Mouse (Mus musculus) heart, embryonic 14.5 days (tissue): Measurements from ENCODE around the gene 5730596B20Rik. TPM values are rescaled to one million over a fixed set of nuclear protein-coding genes. Genes with fewer than 3 reads are reported as not detected.

Experiments used
- ATAC-seq: fragments of 200-750 bp; cut with Nextera tagmentation; 2 replicates; pipeline ENCODE4 v1.8.0; 2017; ENCODE audit warnings: low read depth, moderate TSS enrichment; ENCODE audit not compliant: insufficient number of reproducible peaks, insufficient read depth, low FRiP score
- H3K27ac ChIP-seq, 2 experiments: fragments of 200-500 bp in 1 of 2; fragments of 300-500 bp in 1 of 2; sonication (generic) in 1 of 2; replicated peaks in 1 of 2; 2 replicates each; pipeline ENCODE4 v1.5.1; 2012 to 2014; ENCODE audit warnings: low read depth in 2 of 2, low read length in 2 of 2, control low read depth in 1 of 2, mild to moderate bottlenecking in 1 of 2, mixed read lengths in 1 of 2; ENCODE audit not compliant: control insufficient read depth in 1 of 2, insufficient read depth in 1 of 2
- H3K27me3 ChIP-seq: fragments of 300-500 bp; sonication (generic); 2 replicates; pipeline ENCODE4 v1.6.1; 2014; ENCODE audit warnings: mild to moderate bottlenecking, low read length, control low read depth; ENCODE audit not compliant: control insufficient read depth, insufficient read depth
- H3K36me3 ChIP-seq: fragments of 300-500 bp; sonication (generic); 2 replicates; pipeline ENCODE4 v1.6.1; 2014; ENCODE audit warnings: mild to moderate bottlenecking, control low read depth, low read length, mixed read lengths; ENCODE audit not compliant: control insufficient read depth, insufficient read depth
- H3K4me1 ChIP-seq, 2 experiments: fragments of 200-500 bp in 1 of 2; fragments of 300-500 bp in 1 of 2; sonication (generic) in 1 of 2; 2 replicates each; pipeline ENCODE4 v1.6.1; 2012 to 2014; ENCODE audit warnings: low read length in 2 of 2, control low read depth in 1 of 2, mixed read lengths in 1 of 2; ENCODE audit not compliant: control insufficient read depth in 2 of 2, insufficient read depth in 2 of 2
- H3K4me2 ChIP-seq: fragments of 300-500 bp; sonication (generic); 2 replicates; pipeline ENCODE4 v1.6.1; 2014; ENCODE audit warnings: mild to moderate bottlenecking, low read length
- H3K4me3 ChIP-seq, 2 experiments: fragments of 200-500 bp in 1 of 2; fragments of 300-500 bp in 1 of 2; sonication (generic) in 1 of 2; 2 replicates each; pipeline ENCODE4 v1.5.1; 2012 to 2014; ENCODE audit warnings: low read length in 2 of 2, mild to moderate bottlenecking in 2 of 2, control low read depth in 1 of 2, low read depth in 1 of 2, moderate library complexity in 1 of 2; ENCODE audit not compliant: control insufficient read depth in 1 of 2, insufficient read depth in 1 of 2
- H3K9ac ChIP-seq: fragments of 300-500 bp; sonication (generic); 2 replicates; pipeline ENCODE4 v1.6.1; 2014; ENCODE audit warnings: mild to moderate bottlenecking, low read length
- H3K9me3 ChIP-seq: fragments of 300-500 bp; sonication (generic); 2 replicates; pipeline ENCODE4 v1.6.1; 2016; ENCODE audit warnings: low read length, control low read depth; ENCODE audit not compliant: control insufficient read depth
- WGBS: fragments of 180-500 bp; shearing (Covaris S2); extraction: QIAGEN DNeasy Blood & Tissue Kit; methylation state at CpG from one replicate; pipeline ENCODE4 v1.1.7; 2014; 5-methylcytosine and 5-hydroxymethylcytosine counted together
- polyA plus RNA-seq: library from polyadenylated mRNA; unstranded; fragments of >200 nt; fragmentation: Nextera tagmentation; extraction: Ambion mirVana; gene quantifications from 2 replicates; pipeline ENCODE4 v1.2.1, GENCODE M21; 2014

The 5730596B20Rik gene
- polyA plus RNA-seq: not detected in 2 replicates

DNA sequence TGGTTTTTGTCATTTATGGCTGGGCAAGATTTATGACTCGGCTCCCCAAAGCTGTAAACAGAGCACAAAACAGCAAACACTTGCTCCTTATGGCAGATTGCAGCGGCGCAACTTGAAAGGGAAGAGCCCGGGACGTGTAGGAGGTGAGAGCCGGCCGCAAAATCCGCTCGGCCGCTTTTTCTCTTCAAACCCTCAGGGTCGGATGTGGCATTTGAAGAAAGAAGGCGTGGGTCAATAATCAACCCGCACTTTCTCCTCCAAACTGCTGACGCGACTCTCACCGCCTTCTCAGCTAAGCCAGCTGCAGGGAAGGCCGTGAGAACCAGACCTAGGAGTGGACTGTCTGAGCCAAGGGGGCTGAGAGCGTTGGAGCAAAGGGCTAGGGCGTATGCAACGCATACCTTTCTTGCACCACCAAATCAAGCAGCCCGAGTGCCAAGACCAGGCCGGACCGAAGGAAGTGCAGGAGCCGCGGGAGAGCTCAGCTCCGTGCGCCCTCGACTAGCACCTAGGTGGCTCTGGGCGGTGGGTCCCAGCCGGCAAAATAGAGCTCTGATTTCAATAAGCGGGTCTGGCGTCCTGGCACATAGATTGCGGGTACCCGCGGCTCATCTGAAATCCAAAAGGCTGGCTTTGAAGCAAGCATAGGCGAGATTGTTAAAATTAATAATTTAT lies at the start of gene 5730596B20Rik:
Gene 5730596B20Rik, plus strand, starts transcription at position 438 of the 675 bp plus-strand sequence.
- peak within 1 kb of the TSS; percentile 49; the same call in 1 of the 2 replicates for H3K9ac ChIP-seq
- peak within 1 kb of the TSS; percentile 19 to 36 for H3K4me3 ChIP-seq
- no peaks in the 10 kb centered on the region for H3K36me3 ChIP-seq
- ATAC-seq: no peak
- H3K4me1 ChIP-seq: peaks cover 0 to 3% of the 10 kb centered on the region in 2 experiments; a peak in 2 of 4 replicates
- peak within 1 kb of the TSS; percentile 19 to 31; a peak in 1 of 4 replicates for H3K27ac ChIP-seq
- H3K9me3 ChIP-seq: no peaks in the 10 kb centered on the region
- 1% methylated on average over 36 of the region's 36 CpGs for WGBS
- H3K4me2 ChIP-seq: peak within 1 kb of the TSS; percentile 38
- peaks cover 98% of the 10 kb centered on the region for H3K27me3 ChIP-seq

DNA sequence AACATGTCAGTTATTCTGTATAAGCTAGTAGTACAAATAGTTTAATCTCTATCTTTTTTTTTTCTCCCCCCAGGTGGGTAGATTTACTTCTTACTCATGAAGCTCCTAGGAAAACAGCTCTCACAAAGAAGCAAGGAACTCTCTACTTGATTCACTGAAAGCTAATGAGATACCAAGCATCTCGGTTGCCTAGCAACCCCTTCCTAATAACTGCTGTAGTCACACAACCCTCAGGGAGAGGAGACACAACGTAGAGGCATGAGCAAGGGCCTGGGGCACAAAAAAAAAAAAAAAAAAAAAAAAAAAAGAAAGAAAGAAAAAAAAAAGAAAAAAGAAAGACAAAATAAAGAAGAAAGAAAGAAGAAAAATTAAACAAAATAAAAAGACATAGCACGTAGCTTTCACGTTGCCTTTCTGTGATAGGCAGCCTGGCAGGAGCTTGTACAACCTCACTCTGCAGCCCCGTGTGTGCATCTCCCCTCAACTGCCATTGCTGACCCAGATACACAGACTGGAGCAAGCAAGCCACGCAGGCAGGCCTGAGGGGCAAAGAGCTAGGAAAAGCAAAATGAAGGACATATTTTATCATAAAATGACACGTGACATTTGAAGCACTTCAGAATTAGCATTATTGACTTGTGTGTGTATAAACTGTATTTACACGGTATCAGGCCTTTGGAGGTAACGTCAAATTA lies 39.3 kb upstream of the 5730596B20Rik start:
- no peak overlapping the region for H3K9ac ChIP-seq
- H3K36me3 ChIP-seq: no peaks in the 10 kb centered on the region
- peaks cover 22% of the 10 kb centered on the region for H3K27me3 ChIP-seq
- no peaks in the 10 kb centered on the region for H3K9me3 ChIP-seq
- no peak overlapping the region for H3K27ac ChIP-seq
- 76% methylated on average over 9 of the region's 9 CpGs for WGBS
- no peak overlapping the region for H3K4me3 ChIP-seq
- no peak overlapping the region for H3K4me2 ChIP-seq
- ATAC-seq: no peak
- H3K4me1 ChIP-seq: no peaks in the 10 kb centered on the region

DNA sequence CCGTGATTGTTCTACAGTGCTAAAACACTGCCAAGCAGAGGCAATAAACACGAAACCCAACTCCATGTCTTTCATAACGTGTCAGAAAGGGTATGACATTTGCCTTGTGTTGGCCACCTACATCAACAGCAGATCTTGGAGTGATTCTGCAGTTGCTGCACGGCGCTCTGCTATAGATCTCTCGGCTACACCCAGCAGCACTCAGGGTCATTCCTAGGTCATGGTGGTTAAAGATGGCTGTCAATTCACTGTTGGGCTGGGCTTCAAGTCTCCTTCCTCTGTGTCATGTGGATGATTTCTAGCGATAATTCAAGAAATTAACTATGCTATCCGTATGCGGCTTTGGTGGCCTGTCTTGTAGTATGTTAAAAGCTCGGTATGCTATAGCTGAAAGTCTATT lies 38.7 kb upstream of the 5730596B20Rik start:
- Histone ChIP-seq H3K4me1 (no peaks in the 10 kb centered on the region), H3K27me3 (peaks cover 17% of the 10 kb centered on the region), H3K4me3 (no peak overlapping the region), H3K27ac (no peak overlapping the region), H3K9ac (no peak overlapping the region), H3K9me3 (no peaks in the 10 kb centered on the region), H3K36me3 (no peaks in the 10 kb centered on the region), H3K4me2 (no peak overlapping the region)
- WGBS: 72% methylated on average over 10 of the region's 10 CpGs
- ATAC-seq: no peak

DNA sequence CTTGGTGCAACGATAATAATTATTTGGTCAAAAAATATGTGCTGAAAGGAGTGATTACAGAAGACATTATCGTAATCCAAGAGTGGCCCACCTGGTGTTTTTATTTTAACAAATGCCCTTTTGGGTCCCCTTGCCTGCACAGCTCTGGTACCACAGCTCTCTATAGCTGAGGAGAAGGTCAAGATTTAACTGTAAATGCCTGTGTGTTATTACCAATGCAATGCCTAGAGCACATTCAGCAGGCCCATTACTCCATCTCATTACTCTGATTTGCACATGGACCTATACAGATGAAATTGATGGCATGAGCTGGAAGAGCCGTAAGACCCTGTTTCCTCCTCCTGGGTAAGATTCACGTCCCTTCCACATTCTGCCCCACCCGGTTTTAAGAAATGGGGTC lies 38.2 kb upstream of the 5730596B20Rik start:
- WGBS: 74% methylated on average over 5 of the region's 5 CpGs
- Histone ChIP-seq H3K36me3 (no peaks in the 10 kb centered on the region), H3K27ac (no peak overlapping the region), H3K4me3 (no peak overlapping the region), H3K4me2 (no peak overlapping the region), H3K9me3 (no peaks in the 10 kb centered on the region), H3K27me3 (peaks cover 13% of the 10 kb centered on the region), H3K4me1 (no peaks in the 10 kb centered on the region), H3K9ac (no peak overlapping the region)
- ATAC-seq: no peak

DNA sequence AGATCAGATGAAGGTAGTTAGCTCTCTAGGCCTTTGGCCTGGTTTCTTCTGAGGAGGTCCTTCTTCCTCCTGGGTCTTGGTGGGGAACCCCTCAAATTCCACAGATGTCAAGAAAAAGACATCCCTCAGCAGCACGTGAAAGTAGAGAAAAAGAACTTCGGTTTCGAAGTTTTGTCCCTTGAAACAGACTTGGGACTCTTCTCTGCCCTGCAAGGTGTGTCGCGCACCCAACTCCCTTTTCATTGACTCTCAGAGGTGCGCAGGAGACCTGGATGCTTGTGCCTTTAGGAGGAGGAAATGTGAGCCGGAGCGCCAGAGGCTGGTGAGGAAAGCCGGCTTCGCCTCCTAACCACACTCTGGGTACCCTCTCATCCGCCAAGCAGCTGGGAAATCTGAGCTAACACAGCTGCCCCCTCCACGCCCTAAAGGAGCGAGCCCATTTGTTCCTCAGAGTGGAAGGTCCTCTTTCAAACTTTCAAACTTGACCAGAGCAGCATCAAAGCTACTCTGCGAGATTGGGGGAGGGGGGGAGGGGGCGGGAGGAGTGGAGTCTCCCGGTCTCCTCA lies 26.8 kb upstream of the 5730596B20Rik start:
- Histone ChIP-seq H3K27me3 (peaks cover 87% of the 10 kb centered on the region), H3K4me2 (no peak overlapping the region), H3K4me3 (no peak overlapping the region), H3K27ac (no peak overlapping the region), H3K4me1 (no peaks in the 10 kb centered on the region), H3K9ac (no peak overlapping the region), H3K9me3 (peaks cover 6% of the 10 kb centered on the region; the same call in 1 of the 2 replicates), H3K36me3 (no peaks in the 10 kb centered on the region)
- no peak for ATAC-seq
- 4% methylated on average over 16 of the region's 16 CpGs for WGBS

DNA sequence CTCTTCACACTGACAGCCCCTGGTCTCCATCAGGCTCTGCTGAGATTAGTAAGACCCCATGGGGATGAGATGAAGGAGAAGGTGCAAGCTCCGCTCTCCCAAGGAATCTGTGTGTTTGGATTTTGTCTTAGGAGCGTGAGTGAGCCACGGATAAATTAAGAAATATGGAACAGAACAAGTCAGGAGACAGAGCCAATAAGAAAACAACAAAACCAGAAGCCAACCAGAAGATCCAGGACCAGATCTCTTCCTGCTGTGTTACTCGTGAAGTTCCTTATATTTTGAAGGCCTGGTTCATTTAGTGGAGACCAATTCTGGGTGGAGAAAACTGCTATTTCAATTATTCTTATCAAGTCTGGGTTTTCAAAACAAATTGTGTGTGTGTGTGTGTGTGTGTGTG lies 25.7 kb upstream of the 5730596B20Rik start:
- 14% methylated on average over 4 of the region's 4 CpGs for WGBS
- no peaks in the 10 kb centered on the region for H3K36me3 ChIP-seq
- H3K27me3 ChIP-seq: peaks cover 91% of the 10 kb centered on the region
- H3K4me1 ChIP-seq: no peaks in the 10 kb centered on the region
- H3K9ac ChIP-seq: no peak overlapping the region
- H3K4me3 ChIP-seq: no peak overlapping the region
- no peak overlapping the region for H3K4me2 ChIP-seq
- ATAC-seq: no peak
- peaks cover 6% of the 10 kb centered on the region; the same call in 1 of the 2 replicates for H3K9me3 ChIP-seq
- no peak overlapping the region for H3K27ac ChIP-seq

DNA sequence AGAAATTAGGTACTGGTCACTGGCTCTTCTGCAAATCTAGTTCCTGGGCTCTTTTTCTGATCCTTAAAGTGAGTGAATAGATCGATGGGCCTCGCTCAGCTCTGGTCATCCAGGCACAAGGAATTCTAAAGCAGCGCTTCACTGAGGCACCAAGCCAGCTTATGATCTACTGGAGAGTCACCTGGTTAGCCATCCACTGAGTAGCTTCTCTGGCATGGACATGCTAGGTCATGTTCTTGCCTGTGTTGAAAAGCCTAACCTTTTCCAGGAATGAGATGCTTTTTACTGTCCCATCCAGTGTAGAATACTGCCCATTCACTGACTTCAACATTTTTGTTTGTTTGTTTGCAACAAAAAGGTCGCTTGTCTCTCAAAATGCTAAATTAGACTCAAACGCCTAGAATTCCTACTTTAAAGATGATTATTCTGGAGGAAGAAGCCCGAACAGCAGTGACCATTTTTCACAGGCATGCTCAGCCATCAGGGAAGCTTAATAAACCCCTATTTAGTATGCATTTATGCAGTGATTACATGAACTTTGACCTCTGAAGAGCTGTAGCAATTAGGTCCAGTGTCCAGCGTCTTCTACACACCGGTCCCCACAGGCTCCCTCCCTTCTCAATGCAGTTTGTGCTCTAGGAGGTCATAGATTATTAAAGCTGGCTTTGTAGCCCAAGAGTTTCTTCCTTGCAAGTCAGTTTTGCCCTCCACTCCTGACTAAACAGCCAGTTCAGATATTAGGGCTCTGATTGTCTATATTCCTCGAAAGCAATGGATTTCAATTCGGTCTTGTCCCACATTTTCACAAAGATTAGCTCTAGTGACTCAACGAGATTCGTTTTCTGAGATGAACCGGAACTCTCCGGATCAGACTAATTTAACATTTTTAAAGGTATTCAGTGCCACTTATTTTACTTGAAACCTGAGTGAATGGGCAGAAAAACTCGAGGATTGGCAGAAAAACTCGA lies 24.8 kb upstream of the 5730596B20Rik start:
- no peak overlapping the region for H3K4me2 ChIP-seq
- no peak overlapping the region for H3K27ac ChIP-seq
- no peak overlapping the region for H3K4me3 ChIP-seq
- WGBS: 14% methylated on average over 16 of the region's 16 CpGs
- no peaks in the 10 kb centered on the region for H3K4me1 ChIP-seq
- peaks cover 6% of the 10 kb centered on the region; the same call in 1 of the 2 replicates for H3K9me3 ChIP-seq
- peaks cover 91% of the 10 kb centered on the region for H3K27me3 ChIP-seq
- no peaks in the 10 kb centered on the region for H3K36me3 ChIP-seq
- ATAC-seq: no peak
- H3K9ac ChIP-seq: no peak overlapping the region
